8 mouse cellular contexts compared by ENCODE assay signal in genomic region chr11:87737175-87737740, GRCm38 (mm10). TPM values are rescaled to one million over a fixed set of nuclear protein-coding genes. Genes with fewer than 3 reads are reported as not detected.
DNase-seq lines count a peak whose midpoint lies in the region; ATAC-seq lines count a peak whose summit lies in the region.

Gene Supt4a, plus strand, starts transcription at chr11:87737552.

- peaks cover 16% of the 10 kb centered on the region for H3K4me1 ChIP-seq in hindbrain, embryonic 16.5 days (ENCODE audit: control insufficient read depth, insufficient read depth, low read depth, low read length)
- peaks cover 70% of the 10 kb centered on the region for H3K4me1 ChIP-seq in megakaryocyte, embryonic 14.5 days

- DNase-seq in ZHBTc4 (ENCODE audit: low read depth, low spot score) = peak; percentile 99
- peak; percentile 91 to 96 for DNase-seq in cerebellum, postnatal 4 days (ENCODE audit: low spot score in 2 of 2)
- DNase-seq in gastrocnemius, adult 18-20 months (ENCODE audit: low spot score) = peak; percentile 95
- peak; percentile 73 to 93 for DNase-seq in left cerebral cortex, adult 8-10 months (ENCODE audit: low spot score in 2 of 2)
- DNase-seq in right cerebral cortex, postnatal 10 days (ENCODE audit: low spot score in 2 of 2) = peak; percentile 95 to 97
- peak; percentile 98 for DNase-seq in urinary bladder, postnatal 25 days (ENCODE audit: low spot score)

- H3K9ac ChIP-seq in hindbrain, embryonic 16.5 days (ENCODE audit: low read depth, low read length) = peak within 1 kb of the TSS; percentile 82

- H3K27me3 ChIP-seq in hindbrain, embryonic 16.5 days (replicated peaks; ENCODE audit: control insufficient read depth, insufficient read depth, low read length) = peaks cover 3% of the 10 kb centered on the region; the same call in 1 of the 2 replicates
- no peaks in the 10 kb centered on the region for H3K27me3 ChIP-seq in megakaryocyte, embryonic 14.5 days (replicated peaks)

- H3K27ac ChIP-seq in hindbrain, embryonic 16.5 days (ENCODE audit: low read depth, low read length) = peak within 1 kb of the TSS; percentile 81

- WGBS in hindbrain, embryonic 16.5 days = under 1% methylated on average over 56 of the region's 57 CpGs

- H3K4me2 ChIP-seq in hindbrain, embryonic 16.5 days (ENCODE audit: low read length) = peak within 1 kb of the TSS; percentile 99

- H3K36me3 ChIP-seq in hindbrain, embryonic 16.5 days (ENCODE audit: control insufficient read depth, insufficient read depth, low read length) = peaks cover 6% of the 10 kb centered on the region; the same call in 1 of the 2 replicates
- H3K36me3 ChIP-seq in megakaryocyte, embryonic 14.5 days (replicated peaks; ENCODE audit: low read length) = peaks cover 34% of the 10 kb centered on the region

- peak; percentile 96 for ATAC-seq in hindbrain, embryonic 16.5 days

- H3K4me3 ChIP-seq in hindbrain, embryonic 16.5 days (ENCODE audit: low read length) = peak within 1 kb of the TSS; percentile 74
- H3K4me3 ChIP-seq in megakaryocyte, embryonic 14.5 days (replicated peaks) = peak within 1 kb of the TSS; percentile 97

- no peaks in the 10 kb centered on the region for H3K9me3 ChIP-seq in hindbrain, embryonic 16.5 days (ENCODE audit: control insufficient read depth, low read length)
- H3K9me3 ChIP-seq in megakaryocyte, embryonic 14.5 days = no peaks in the 10 kb centered on the region

RNA-seq across cellular contexts. Expression of gene Supt4a, which starts in this region (rescaled TPM):
- total RNA-seq in gastrocnemius, adult 18-20 months (2021) = 10 to 100 TPM; 33.5 to 36.3 TPM
- 121 and 130 TPM in 2 replicates for polyA plus RNA-seq in hindbrain, embryonic 16.5 days (2015; fragmentation: Nextera tagmentation; extraction: Ambion mirVana)
- total RNA-seq in left cerebral cortex, adult 8-10 months (2022) = 10 to 100 TPM; 63.2 to 84.3 (median 76.2) TPM
- polyA plus RNA-seq in megakaryocyte, embryonic 14.5 days (2012; ENCODE audit: insufficient read depth, low replicate concordance) = 5.6 and 15.5 TPM in 2 replicates

Comparison
In these comparisons a context has a peak if more than half of its experiments do, and no peak if none do; other contexts are left out.
1. Peak in every context shown above with its lines: DNase-seq, ATAC-seq, H3K4me3 ChIP-seq and H3K27ac ChIP-seq.